Mouse (Mus musculus) naive thymus-derived CD4-positive, alpha-beta T cell, adult 5 months (primary cell): ENCODE results near the gene Mefv. TPM values are rescaled to one million over a fixed set of nuclear protein-coding genes. Genes with fewer than 3 reads are reported as not detected.

Experiments
- polyA plus RNA-seq: library from polyadenylated mRNA; unstranded; fragments of 100-300 nt; shearing (Covaris generic); gene quantifications from one replicate; pipeline ENCODE4 v1.2.1, GENCODE M21; 2017

Mefv gene
- not detected for polyA plus RNA-seq

GRCm38 (mm10) chr16:3717980-3718379, at the start of gene Mefv:
TSS of gene Mefv (minus strand) at chr16:3718097.

GRCm38 (mm10) chr16:3743503-3744185, 25.7 kb upstream of the Mefv start, which contains the start of gene Zfp263:
TSS of gene Zfp263 (plus strand) at chr16:3744093.

Other genes with a start within 250 kb of the Mefv start
- not detected for gene Olfr161, start 127.1 kb downstream of the Mefv start, polyA plus RNA-seq
- gene Zfp263, start 26.0 kb upstream of the Mefv start, polyA plus RNA-seq: 73.5 TPM
- gene Olfr15, start 112.8 kb upstream of the Mefv start, polyA plus RNA-seq: 0.19 TPM
- gene Zfp174, start 129.2 kb upstream of the Mefv start, polyA plus RNA-seq: 0.50 TPM
- 87.3 TPM for gene Naa60, start 154.3 kb upstream of the Mefv start, polyA plus RNA-seq
- 10.5 TPM for gene Zfp597, start 166.5 kb upstream of the Mefv start, polyA plus RNA-seq
- not detected for gene Gm20695, start 166.6 kb upstream of the Mefv start, polyA plus RNA-seq
- gene 1700037C18Rik, start 190.6 kb upstream of the Mefv start, polyA plus RNA-seq: 6.5 TPM
- gene Cluap1, start 190.7 kb upstream of the Mefv start, polyA plus RNA-seq: 9.6 TPM